Mouse (Mus musculus) kidney, adult 2 months (tissue): ENCODE results near the gene Wdr6.

Source experiments
- CTCF ChIP-seq: fragments of 200-500 bp; conservative IDR thresholded peaks from 2 replicates; pipeline ENCODE4 v1.5.1; 2011; ENCODE audit warnings: low read depth, mild to moderate bottlenecking, control low read depth, low read length, moderate library complexity, mixed read lengths; ENCODE audit not compliant: insufficient read depth, insufficient read length
- POLR2A ChIP-seq: fragments of 200-500 bp; IDR thresholded peaks from one replicate; pipeline ENCODE4 v1.6.1; 2011; ENCODE audit warnings: low read depth, low read length, control low read depth

DNA sequence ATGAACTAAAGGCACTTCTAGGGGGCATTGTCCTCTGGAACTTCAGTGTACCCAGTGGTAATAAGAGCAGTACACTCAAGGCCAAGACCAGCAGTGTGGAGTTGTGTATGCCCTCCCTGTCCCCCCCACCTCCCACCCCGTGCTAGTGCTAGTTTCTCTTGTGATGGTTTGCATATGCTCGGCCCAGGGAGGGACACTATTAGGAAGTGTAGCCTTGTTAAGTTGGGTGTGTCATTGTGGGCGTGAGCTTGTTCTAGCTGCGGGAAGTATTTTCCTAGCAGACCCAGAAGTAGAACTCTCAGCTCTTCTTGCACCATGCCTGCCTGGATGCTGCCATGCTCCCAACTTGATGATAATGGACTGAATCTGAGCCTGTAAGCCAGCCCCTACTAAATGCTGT lies 23.4 kb upstream of the Wdr6 start:
- TF ChIP-seq POLR2A (no peak), CTCF (no peak)
